Mouse (Mus musculus) lung, postnatal 14 days (tissue): Measurements from ENCODE around the gene Sh3rf1.

ENCODE experiments used
- DNase-seq: peaks from one replicate; pipeline ENCODE4 v3.0.0; 2021

Sh3rf1 gene

GRCm38 (mm10) chr8:61224380-61225092 is 864 bp downstream of the Sh3rf1 start:
- DNase-seq: peak; percentile 62

- DNase-seq: no peak
Observed at GRCm38 (mm10) chr8:61225581-61226395, 2.1 kb downstream of the Sh3rf1 start.

- DNase-seq: no peak
Observed at GRCm38 (mm10) chr8:61226632-61227031, 3.0 kb downstream of the Sh3rf1 start.

GRCm38 (mm10) chr8:61228678-61229077 is 5.0 kb downstream of the Sh3rf1 start:
- no peak for DNase-seq

GRCm38 (mm10) chr8:61229511-61230195 is 6.0 kb downstream of the Sh3rf1 start:
- DNase-seq: peak; percentile 21

GRCm38 (mm10) chr8:61230881-61231755 is 7.4 kb downstream of the Sh3rf1 start:
- DNase-seq: no peak

GRCm38 (mm10) chr8:61235499-61235898 is 11.8 kb downstream of the Sh3rf1 start:
- no peak for DNase-seq

GRCm38 (mm10) chr8:61236506-61237268 is 13.0 kb downstream of the Sh3rf1 start:
- DNase-seq: no peak

- no peak for DNase-seq
Observed at GRCm38 (mm10) chr8:61239576-61239975, 15.9 kb downstream of the Sh3rf1 start.

- no peak for DNase-seq
Observed at GRCm38 (mm10) chr8:61241229-61241628, 17.6 kb downstream of the Sh3rf1 start.

- no peak for DNase-seq
Observed at GRCm38 (mm10) chr8:61242896-61243295, 19.2 kb downstream of the Sh3rf1 start.

GRCm38 (mm10) chr8:61243491-61243890 is 19.8 kb downstream of the Sh3rf1 start:
- no peak for DNase-seq

- no peak for DNase-seq
Observed at GRCm38 (mm10) chr8:61244157-61244556, 20.5 kb downstream of the Sh3rf1 start.

GRCm38 (mm10) chr8:61247270-61248025 is 23.8 kb downstream of the Sh3rf1 start:
- peak; percentile 24 for DNase-seq

- DNase-seq: no peak
Observed at GRCm38 (mm10) chr8:61249511-61249910, 25.8 kb downstream of the Sh3rf1 start.

GRCm38 (mm10) chr8:61254196-61254595 is 30.5 kb downstream of the Sh3rf1 start:
- no peak for DNase-seq

GRCm38 (mm10) chr8:61258828-61259227 is 35.2 kb downstream of the Sh3rf1 start:
- no peak for DNase-seq

GRCm38 (mm10) chr8:61259526-61259925 is 35.9 kb downstream of the Sh3rf1 start:
- DNase-seq: no peak

- no peak for DNase-seq
Observed at GRCm38 (mm10) chr8:61260530-61260929, 36.9 kb downstream of the Sh3rf1 start.

- no peak for DNase-seq
Observed at GRCm38 (mm10) chr8:61261374-61261773, 37.7 kb downstream of the Sh3rf1 start.

GRCm38 (mm10) chr8:61263691-61264090 is 40.0 kb downstream of the Sh3rf1 start:
- no peak for DNase-seq
